Mouse (Mus musculus) adrenal gland, adult 18-20 months (tissue): ENCODE data around the gene Bbs9. TPM values are rescaled to one million over a fixed set of nuclear protein-coding genes. Genes with fewer than 3 reads are reported as not detected.

Source experiments
- DNase-seq, 2 experiments: peaks; one replicate each; pipeline ENCODE4 v3.0.0; 2021 to 2022; ENCODE audit warnings: low spot score in 2 of 2
- total RNA-seq, 2 experiments: library from RNA; stranded (reverse); gene quantifications; 1 replicate in 1 of 2; 2 replicates in 1 of 2; pipeline ENCODE4 v1.2.3; 2021

The Bbs9 gene
- total RNA-seq, 2 experiments from 2014 or later: 12.5 to 16.5 TPM

- no peak for DNase-seq
Observed at GRCm38 (mm10) chr9:22732646-22733045, 257.1 kb downstream of the Bbs9 start.

GRCm38 (mm10) chr9:22734954-22735353 lies 259.4 kb downstream of the Bbs9 start:
- DNase-seq: no peak

GRCm38 (mm10) chr9:22735385-22735784 lies 259.9 kb downstream of the Bbs9 start:
- DNase-seq: no peak

GRCm38 (mm10) chr9:22737893-22738292 lies 262.4 kb downstream of the Bbs9 start:
- no peak for DNase-seq

- no peak for DNase-seq
Observed at GRCm38 (mm10) chr9:22738861-22739260, 263.3 kb downstream of the Bbs9 start.

- DNase-seq: no peak
Observed at GRCm38 (mm10) chr9:22741967-22742366, 266.5 kb downstream of the Bbs9 start.

- no peak for DNase-seq
Observed at GRCm38 (mm10) chr9:22748617-22749016, 273.1 kb downstream of the Bbs9 start.

GRCm38 (mm10) chr9:22750779-22751545 lies 275.4 kb downstream of the Bbs9 start:
- no peak for DNase-seq

GRCm38 (mm10) chr9:22751546-22751929 lies 276.0 kb downstream of the Bbs9 start:
- DNase-seq: no peak

GRCm38 (mm10) chr9:22754081-22754672 lies 278.7 kb downstream of the Bbs9 start:
- DNase-seq: no peak

GRCm38 (mm10) chr9:22758487-22758886 lies 283.0 kb downstream of the Bbs9 start:
- DNase-seq: no peak

GRCm38 (mm10) chr9:22759241-22759640 lies 283.7 kb downstream of the Bbs9 start:
- no peak for DNase-seq

GRCm38 (mm10) chr9:22760376-22760775 lies 284.9 kb downstream of the Bbs9 start:
- DNase-seq: no peak

- no peak for DNase-seq
Observed at GRCm38 (mm10) chr9:22761487-22761886, 286.0 kb downstream of the Bbs9 start.

- no peak for DNase-seq
Observed at GRCm38 (mm10) chr9:22765618-22766220, 290.2 kb downstream of the Bbs9 start.

- DNase-seq: no peak
Observed at GRCm38 (mm10) chr9:22767154-22767553, 291.6 kb downstream of the Bbs9 start.

- DNase-seq: no peak
Observed at GRCm38 (mm10) chr9:22767860-22768259, 292.3 kb downstream of the Bbs9 start.

- no peak for DNase-seq
Observed at GRCm38 (mm10) chr9:22771785-22772184, 296.3 kb downstream of the Bbs9 start.

- no peak for DNase-seq
Observed at GRCm38 (mm10) chr9:22776246-22776961, 300.9 kb downstream of the Bbs9 start.

- DNase-seq: no peak
Observed at GRCm38 (mm10) chr9:22777425-22777824, 301.9 kb downstream of the Bbs9 start.

- DNase-seq: no peak
Observed at GRCm38 (mm10) chr9:22779631-22780030, 304.1 kb downstream of the Bbs9 start.

- no peak for DNase-seq
Observed at GRCm38 (mm10) chr9:22786006-22786405, 310.5 kb downstream of the Bbs9 start.
